Mouse (Mus musculus): ENCODE measurements around the gene Osbpl10. TPM values are rescaled to one million over a fixed set of nuclear protein-coding genes. Genes with fewer than 3 reads are reported as not detected.

The Osbpl10 gene
- total and polyA plus RNA-seq, 3 experiments = 0.19 TPM; not detected in 2

DNA sequence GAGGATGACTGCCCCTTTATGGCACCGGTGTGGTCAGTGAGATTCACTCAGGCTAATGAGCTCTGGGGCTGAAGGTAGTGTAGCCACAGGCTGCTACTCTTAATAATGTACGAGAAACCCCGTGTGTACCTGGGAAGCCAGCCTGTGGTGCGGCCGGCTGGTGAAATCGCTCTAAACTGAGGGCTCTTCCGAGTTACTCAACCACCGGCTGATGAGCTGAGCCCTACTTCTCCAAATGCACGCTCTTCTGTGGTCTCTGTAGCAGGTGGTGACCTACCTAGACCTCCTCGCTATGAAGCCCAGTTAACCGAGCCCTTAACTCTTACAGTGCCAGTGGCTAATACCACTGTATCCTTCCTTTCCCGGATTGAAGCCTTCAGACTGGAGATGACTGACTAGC is 34.0 kb downstream of the Osbpl10 start:
- H3K79me2 ChIP-seq (replicated peaks; ENCODE audit: control insufficient read depth, extremely low read depth, insufficient read depth, poor library complexity, severe bottlenecking) = no peaks in the 10 kb centered on the region
- no peak overlapping the region for H3K9ac ChIP-seq (ENCODE audit: insufficient read depth, low read depth)
- TF ChIP-seq ETS1 (conservative IDR thresholded peaks at IDR 0.05; ENCODE audit: low read depth, low read length) (no peak), RAD21 (IDR thresholded peaks at IDR 0.05; ENCODE audit: low read depth, low read length) (no peak), JUN (IDR thresholded peaks at IDR 0.05; ENCODE audit: insufficient read depth, low read depth, low read length) (no peak), ZMIZ1 (IDR thresholded peaks at IDR 0.05; ENCODE audit: low read depth, low read length) (no peak), SIN3A (IDR thresholded peaks at IDR 0.05; ENCODE audit: low read length) (no peak), IRF4 (IDR thresholded peaks at IDR 0.05; ENCODE audit: low read depth, low read length) (no peak), CTCF (conservative IDR thresholded peaks at IDR 0.05 in 1 of 2, IDR thresholded peaks at IDR 0.05 in 1 of 2; ENCODE audit: low read depth in 2 of 2, low read length in 2 of 2) (no peak), NRF1 (IDR thresholded peaks at IDR 0.05; ENCODE audit: low read depth, low read length) (no peak), ZKSCAN1 (IDR thresholded peaks at IDR 0.05; ENCODE audit: borderline replicate concordance, low read depth, low read length) (no peak), MAX (IDR thresholded peaks at IDR 0.05; ENCODE audit: low read length) (no peak), RCOR1 (conservative IDR thresholded peaks at IDR 0.05; ENCODE audit: low read depth, low read length) (no peak), UBTF (IDR thresholded peaks at IDR 0.05; ENCODE audit: low read depth, low read length) (no peak), ELF1 (IDR thresholded peaks at IDR 0.05; ENCODE audit: low read depth, low read length) (no peak), ZNF384 (IDR thresholded peaks at IDR 0.05; ENCODE audit: low read depth, low read length) (no peak), SMC3 (IDR thresholded peaks at IDR 0.05; ENCODE audit: low read depth, low read length) (no peak)
- H3K27ac ChIP-seq (ENCODE audit: insufficient read depth, low read depth) = no peak overlapping the region
- no peaks in the 10 kb centered on the region for H3K36me3 ChIP-seq (replicated peaks in 1 of 2; ENCODE audit: control insufficient read depth in 1 of 2, insufficient read depth in 1 of 2, low read length in 1 of 2)
- no peak for DNase-seq (ENCODE audit: extremely low read depth)
- peaks cover 17% of the 10 kb centered on the region for H3K9me3 ChIP-seq (replicated peaks; ENCODE audit: low read length)
- in situ Hi-C loops (cut with MboI; ENCODE audit: low pct_ligation_motif_present, low pct_unique_long_range_greater_than_20kb, low sequenced_read_pairs) (no loop called here), dilution Hi-C loops (cut with MboI; ENCODE audit: extremely low pct_ligation_motif_present, extremely low pct_unique_long_range_greater_than_20kb, low sequenced_read_pairs) (no loop called here)
- no peaks in the 10 kb centered on the region for H3K4me1 ChIP-seq (ENCODE audit: control insufficient read depth in 1 of 2, insufficient read depth in 2 of 2)
- H3K4me2 ChIP-seq (ENCODE audit: insufficient read depth, low read depth, poor library complexity, severe bottlenecking) = no peak overlapping the region
- no peaks in the 10 kb centered on the region for H3K27me3 ChIP-seq (replicated peaks)
- H3K4me3 ChIP-seq (replicated peaks in 1 of 3; ENCODE audit: low read depth in 2 of 3, low read length in 2 of 3, poor library complexity in 1 of 3) = no peak overlapping the region

- peaks cover 6% of the 10 kb centered on the region for H3K9me3 ChIP-seq (replicated peaks; ENCODE audit: low read length)
- no peaks in the 10 kb centered on the region for H3K27me3 ChIP-seq (replicated peaks)
- in situ Hi-C loops (cut with MboI; ENCODE audit: low pct_ligation_motif_present, low pct_unique_long_range_greater_than_20kb, low sequenced_read_pairs) (no loop called here), dilution Hi-C loops (cut with MboI; ENCODE audit: extremely low pct_ligation_motif_present, extremely low pct_unique_long_range_greater_than_20kb, low sequenced_read_pairs) (no loop called here)
- no peaks in the 10 kb centered on the region for H3K36me3 ChIP-seq (replicated peaks in 1 of 2; ENCODE audit: control insufficient read depth in 1 of 2, insufficient read depth in 1 of 2, low read length in 1 of 2)
- TF ChIP-seq NELFE (IDR thresholded peaks at IDR 0.05; ENCODE audit: low read depth, low read length) (no peak), ZC3H11A (IDR thresholded peaks at IDR 0.05; ENCODE audit: low read depth, low read length) (no peak), JUN (IDR thresholded peaks at IDR 0.05; ENCODE audit: insufficient read depth, low read depth, low read length) (no peak), MXI1 (IDR thresholded peaks at IDR 0.05; ENCODE audit: low read depth, low read length) (no peak), MEF2A (IDR thresholded peaks at IDR 0.05; ENCODE audit: borderline replicate concordance, low read depth, low read length) (no peak), EP300 (IDR thresholded peaks at IDR 0.05; ENCODE audit: low read length) (no peak), ETS1 (conservative IDR thresholded peaks at IDR 0.05; ENCODE audit: low read depth, low read length) (no peak), POLR2AphosphoS2 (IDR thresholded peaks at IDR 0.05; ENCODE audit: low read depth, low read length) (no peak), TCF12 (IDR thresholded peaks at IDR 0.05; ENCODE audit: low read depth, low read length) (no peak), ZNF384 (IDR thresholded peaks at IDR 0.05; ENCODE audit: low read depth, low read length) (no peak), CHD1 (IDR thresholded peaks at IDR 0.05; ENCODE audit: low read depth, low read length) (no peak), SMC3 (IDR thresholded peaks at IDR 0.05; ENCODE audit: low read depth, low read length) (no peak)
- no peaks in the 10 kb centered on the region for H3K4me1 ChIP-seq (ENCODE audit: control insufficient read depth in 1 of 2, insufficient read depth in 2 of 2)
- H3K27ac ChIP-seq (ENCODE audit: insufficient read depth, low read depth) = no peak overlapping the region
- no peak overlapping the region for H3K4me3 ChIP-seq (replicated peaks in 1 of 3; ENCODE audit: low read depth in 2 of 3, low read length in 2 of 3, poor library complexity in 1 of 3)
- H3K79me2 ChIP-seq (replicated peaks; ENCODE audit: control insufficient read depth, extremely low read depth, insufficient read depth, poor library complexity, severe bottlenecking) = no peaks in the 10 kb centered on the region
- no peak overlapping the region for H3K9ac ChIP-seq (ENCODE audit: insufficient read depth, low read depth)
- H3K4me2 ChIP-seq (ENCODE audit: insufficient read depth, low read depth, poor library complexity, severe bottlenecking) = no peak overlapping the region
- no peak for DNase-seq (ENCODE audit: extremely low read depth)
These were observed 41.8 kb downstream of the Osbpl10 start for GRCm38 (mm10) chr9:115020141-115020540.

All from CH12.LX (cell line).